Mouse (Mus musculus) liver, embryonic 14.5 days (tissue): ENCODE results near the gene Lefty2. TPM values are rescaled to one million over a fixed set of nuclear protein-coding genes. Genes with fewer than 3 reads are reported as not detected.
A peak's percentile ranks its signal among the peaks of the same experiment; 100 is the strongest.
"Not testable (repeated sequence)": the region's sequence is repeated elsewhere in the genome, so short reads cannot be mapped to it uniquely, and the experiment has no call there.

Experiments
- ATAC-seq: fragments of 200-750 bp; cut with Nextera tagmentation; 2 replicates; pipeline ENCODE4 v1.8.0; 2017; ENCODE audit warnings: moderate number of reproducible peaks, mild to moderate bottlenecking, moderate library complexity; ENCODE audit not compliant: insufficient read depth
- DNase-seq, 3 experiments: peaks; one replicate each; pipeline ENCODE4 v3.0.0-alpha.2; 2012 to 2013; ENCODE audit warnings: low read depth in 3 of 3, low spot score in 3 of 3
- H3K27ac ChIP-seq: fragments of 300-500 bp; sonication (generic); 2 replicates; pipeline ENCODE4 v1.5.1; 2014; ENCODE audit warnings: moderate library complexity, mild to moderate bottlenecking, control low read depth, inconsistent platforms
- H3K27me3 ChIP-seq: fragments of 300-500 bp; sonication (generic); 2 replicates; pipeline ENCODE4 v1.6.1; 2014; ENCODE audit warnings: mild to moderate bottlenecking, low read length, moderate library complexity; ENCODE audit not compliant: control insufficient read depth, insufficient read depth
- H3K36me3 ChIP-seq: fragments of 300-500 bp; sonication (generic); replicated peaks from 2 replicates; pipeline ENCODE4 v1.6.1; 2014; ENCODE audit warnings: low read depth; ENCODE audit not compliant: control insufficient read depth, insufficient read depth
- H3K4me1 ChIP-seq, 2 experiments: fragments of 200-500 bp in 1 of 2; fragments of 300-500 bp in 1 of 2; sonication (generic) in 1 of 2; replicated peaks; 2 replicates each; pipeline ENCODE4 v1.6.1; 2012 to 2014; ENCODE audit warnings: antibody characterized with exemption in 1 of 2, inconsistent platforms in 1 of 2, low read length in 1 of 2; ENCODE audit not compliant: control insufficient read depth in 2 of 2, insufficient read depth in 2 of 2
- H3K4me2 ChIP-seq: fragments of 300-500 bp; sonication (generic); 2 replicates; pipeline ENCODE4 v1.6.1; 2014; ENCODE audit warnings: low read depth, mild to moderate bottlenecking, control low read depth, moderate library complexity
- H3K4me3 ChIP-seq, 2 experiments: fragments of 200-500 bp in 1 of 2; fragments of 300-500 bp in 1 of 2; sonication (generic) in 1 of 2; 2 replicates each; pipeline ENCODE4 v1.5.1; 2012 to 2014; ENCODE audit warnings: low read depth in 2 of 2, low read length in 2 of 2, mild to moderate bottlenecking in 2 of 2, control low read depth in 1 of 2, inconsistent platforms in 1 of 2, moderate library complexity in 1 of 2; ENCODE audit not compliant: insufficient read depth in 1 of 2
- H3K9ac ChIP-seq: fragments of 300-500 bp; sonication (generic); replicated peaks from 2 replicates; pipeline ENCODE4 v1.6.1; 2014; ENCODE audit warnings: mild to moderate bottlenecking, control low read depth, moderate library complexity
- H3K9me3 ChIP-seq: fragments of 300-500 bp; sonication (generic); 2 replicates; pipeline ENCODE4 v1.6.1; 2016; ENCODE audit warnings: low read length, mixed read lengths; ENCODE audit not compliant: control insufficient read depth
- CTCF ChIP-seq: IDR thresholded peaks from 2 replicates; pipeline ENCODE4 v1.5.1; 2016; ENCODE audit warnings: antibody characterized with exemption, low read depth, control low read depth
- EP300 ChIP-seq: IDR thresholded peaks from 2 replicates; pipeline ENCODE4 v1.6.1; 2016; ENCODE audit warnings: antibody characterized with exemption, low read depth
- WGBS: fragments of 180-500 bp; shearing (Covaris S2); extraction: QIAGEN DNeasy Blood & Tissue Kit; methylation state at CpG from one replicate; pipeline ENCODE4 v1.1.7; 2014; ENCODE audit not compliant: insufficient replicate concordance; 5-methylcytosine and 5-hydroxymethylcytosine counted together
- polyA plus RNA-seq, 2 experiments: library from polyadenylated mRNA; depleted of rRNA in 1 of 2; stranded (reverse) in 1 of 2; unstranded in 1 of 2; fragments of >200 nt; fragmentation: Nextera tagmentation in 1 of 2; extraction: Ambion mirVana in 1 of 2; gene quantifications; 2 replicates each; pipeline versions ENCODE4 v1.2.1 to v1.2.3; 2012 to 2014

Lefty2 gene
- polyA plus RNA-seq, 2 experiments = not detected

DNA sequence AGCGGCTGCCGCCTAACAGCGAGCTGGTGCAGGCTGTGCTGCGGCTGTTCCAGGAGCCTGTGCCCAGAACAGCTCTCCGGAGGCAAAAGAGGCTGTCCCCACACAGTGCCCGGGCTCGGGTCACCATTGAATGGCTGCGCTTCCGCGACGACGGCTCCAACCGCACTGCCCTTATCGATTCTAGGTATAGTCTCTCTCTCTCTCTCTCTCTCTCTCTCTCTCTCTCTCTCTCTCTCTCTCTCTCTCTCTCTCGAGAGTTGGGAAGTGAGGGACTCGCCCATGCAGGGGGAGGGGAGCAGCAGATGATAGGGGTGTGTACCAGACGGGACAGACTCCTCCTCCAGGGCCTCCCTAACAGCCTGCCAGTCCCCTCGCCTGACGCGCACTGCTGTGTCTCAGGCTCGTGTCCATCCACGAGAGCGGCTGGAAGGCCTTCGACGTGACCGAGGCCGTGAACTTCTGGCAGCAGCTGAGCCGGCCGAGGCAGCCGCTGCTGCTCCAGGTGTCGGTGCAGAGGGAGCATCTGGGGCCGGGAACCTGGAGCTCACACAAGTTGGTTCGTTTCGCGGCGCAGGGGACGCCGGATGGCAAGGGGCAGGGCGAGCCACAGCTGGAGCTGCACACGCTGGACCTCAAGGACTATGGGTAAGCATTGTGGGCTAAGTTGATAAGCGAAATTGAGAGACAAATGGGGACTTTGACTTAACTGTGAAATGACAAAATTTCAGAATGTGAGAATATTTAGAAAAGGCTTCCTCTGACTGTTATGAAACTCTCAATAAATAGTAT, 43.9 kb downstream of the Lefty2 start:
- H3K9me3 ChIP-seq, H3K27me3 ChIP-seq, H3K36me3 ChIP-seq: not testable (repeated sequence)
- Histone ChIP-seq H3K4me2 (peak overlapping the region; percentile 77), H3K4me3 (peak overlapping the region; percentile 44 to 58), H3K27ac (peak overlapping the region; percentile 37), H3K4me1 (peaks cover 16 to 29% of the 10 kb centered on the region in 2 experiments), H3K9ac (peak overlapping the region; percentile 70)
- DNase-seq = peak; percentile 60 to 73 (median 70)
- ATAC-seq = peak; percentile 98
- WGBS = under 1% methylated on average over 32 of the region's 41 CpGs
- TF ChIP-seq EP300 = peak; percentile 32; the same call in 1 of the 2 replicates

DNA sequence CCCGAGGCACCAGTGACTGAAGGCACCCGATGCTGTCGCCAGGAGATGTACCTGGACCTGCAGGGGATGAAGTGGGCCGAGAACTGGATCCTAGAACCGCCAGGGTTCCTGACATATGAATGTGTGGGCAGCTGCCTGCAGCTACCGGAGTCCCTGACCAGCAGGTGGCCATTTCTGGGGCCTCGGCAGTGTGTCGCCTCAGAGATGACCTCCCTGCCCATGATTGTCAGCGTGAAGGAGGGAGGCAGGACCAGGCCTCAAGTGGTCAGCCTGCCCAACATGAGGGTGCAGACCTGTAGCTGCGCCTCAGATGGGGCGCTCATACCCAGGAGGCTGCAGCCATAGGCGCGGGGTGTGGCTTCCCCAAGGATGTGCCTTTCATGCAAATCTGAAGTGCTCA, 44.7 kb downstream of the Lefty2 start:
- not testable (repeated sequence) for ATAC-seq, H3K9me3 ChIP-seq, H3K27me3 ChIP-seq, DNase-seq, H3K36me3 ChIP-seq
- Histone ChIP-seq H3K4me1 (peaks cover 16 to 29% of the 10 kb centered on the region in 2 experiments), H3K4me2 (peak overlapping the region; percentile 77), H3K4me3 (peak overlapping the region in 1 of 2 experiments; percentile 58; a peak in 2 of 4 replicates), H3K27ac (peak overlapping the region; percentile 37; the same call in 1 of the 2 replicates), H3K9ac (peak overlapping the region; percentile 70; the same call in 1 of the 2 replicates)
- WGBS = 69% methylated on average over 13 of the region's 13 CpGs
- peak; percentile 29; the same call in 1 of the 2 replicates for TF ChIP-seq CTCF

DNA sequence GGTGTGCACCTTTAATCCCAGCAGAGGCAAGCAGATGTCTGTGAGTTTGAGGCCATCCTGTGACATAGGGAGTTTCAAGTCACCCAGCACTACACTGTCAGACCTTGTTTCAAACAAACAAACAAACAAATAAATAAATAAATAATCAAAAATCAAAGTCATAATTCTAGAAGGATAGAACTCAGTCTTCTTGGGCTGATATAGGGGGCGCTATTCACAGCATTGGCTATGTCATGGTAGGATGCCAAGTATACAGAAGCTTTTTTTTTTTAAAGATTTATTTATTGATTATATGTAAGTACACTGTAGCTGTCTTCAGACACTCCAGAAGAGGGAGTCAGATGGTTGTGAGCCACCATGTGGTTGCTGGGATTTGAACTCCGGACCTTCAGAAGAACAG, 45.9 kb downstream of the Lefty2 start:
- not testable (repeated sequence) for H3K27ac ChIP-seq, H3K27me3 ChIP-seq, DNase-seq, H3K9ac ChIP-seq, H3K36me3 ChIP-seq, H3K4me2 ChIP-seq, H3K9me3 ChIP-seq, H3K4me3 ChIP-seq, ATAC-seq
- 82% methylated on average over 2 of the region's 2 CpGs for WGBS
- TF ChIP-seq CTCF = peak; percentile 33; the same call in 1 of the 2 replicates
- H3K4me1 ChIP-seq = peaks cover 25 to 36% of the 10 kb centered on the region in 2 experiments

DNA sequence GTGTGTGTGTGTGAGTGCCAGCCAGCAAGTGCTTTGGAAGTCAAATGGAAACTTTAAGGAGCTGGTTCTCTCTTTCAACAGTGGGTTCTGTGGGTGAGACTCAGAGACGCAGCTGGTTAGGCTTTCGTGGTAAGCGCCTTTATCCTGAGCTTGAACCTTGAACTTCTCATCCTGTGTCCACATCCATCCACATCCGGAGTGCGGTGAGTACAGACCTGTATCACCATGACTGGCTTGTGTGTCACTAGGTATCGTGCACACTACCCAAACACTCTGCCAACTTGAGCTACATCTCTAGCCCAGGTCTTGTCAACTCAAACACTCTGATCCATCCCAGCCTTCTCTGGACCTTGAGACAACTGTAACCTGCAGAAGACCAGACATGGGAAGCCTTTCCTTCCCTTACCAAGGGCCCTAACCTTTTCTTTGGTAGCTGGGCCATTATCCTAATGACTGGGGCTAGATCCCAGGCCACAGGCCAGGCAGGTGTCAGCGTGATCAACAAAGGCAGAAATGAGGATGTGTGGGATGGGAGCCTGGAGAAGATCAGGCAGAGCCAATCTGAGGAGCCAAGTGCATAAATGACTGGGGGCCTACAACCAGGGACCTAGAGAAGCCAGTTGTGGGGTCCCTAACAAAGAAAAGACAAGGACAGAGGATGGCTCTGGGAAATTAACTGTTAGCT, 48.0 kb downstream of the Lefty2 start:
- Histone ChIP-seq H3K27me3 (no peaks in the 10 kb centered on the region; the same call in 1 of the 2 replicates), H3K36me3 (no peaks in the 10 kb centered on the region), H3K9ac (peak overlapping the region; percentile 95), H3K4me1 (peaks cover 35 to 47% of the 10 kb centered on the region in 2 experiments), H3K4me2 (peak overlapping the region; percentile 100), H3K9me3 (no peaks in the 10 kb centered on the region), H3K27ac (no peak overlapping the region; the same call in 1 of the 2 replicates), H3K4me3 (peak overlapping the region in 1 of 2 experiments; percentile 98; a peak in 1 of 4 replicates)
- ATAC-seq (no peak), DNase-seq (no peak)
- TF ChIP-seq CTCF (no peak), EP300 (no peak)
- 73% methylated on average over 7 of the region's 7 CpGs for WGBS

DNA sequence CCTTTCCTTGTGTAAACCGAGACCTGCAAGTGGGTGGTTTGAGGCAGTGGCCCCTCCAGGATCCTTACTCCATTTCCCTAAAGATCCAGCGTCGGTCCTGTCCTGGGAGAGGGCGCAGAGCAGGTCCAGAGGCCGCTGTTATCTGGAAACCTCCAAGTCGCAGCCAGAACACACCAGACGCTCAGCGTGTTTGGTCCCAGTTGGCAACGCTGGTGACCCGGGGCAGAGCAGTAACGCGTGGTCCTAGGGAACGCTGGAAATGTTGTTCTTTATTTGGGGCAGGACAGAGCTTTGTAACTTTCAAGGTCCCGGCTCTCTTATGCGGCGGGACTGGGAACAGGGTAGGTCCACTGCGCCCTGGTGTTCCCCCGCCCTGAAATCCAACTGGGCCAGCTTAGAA, 48.8 kb downstream of the Lefty2 start:
- Histone ChIP-seq H3K4me2 (peak overlapping the region; percentile 100), H3K4me3 (peak overlapping the region; percentile 65 to 98), H3K27me3 (no peaks in the 10 kb centered on the region), H3K27ac (peak overlapping the region; percentile 84), H3K4me1 (peaks cover 41 to 48% of the 10 kb centered on the region in 2 experiments), H3K9me3 (no peaks in the 10 kb centered on the region), H3K36me3 (no peaks in the 10 kb centered on the region), H3K9ac (peak overlapping the region; percentile 95)
- ATAC-seq (peak; percentile 7; the same call in 1 of the 2 replicates), DNase-seq (no peak)
- WGBS = 4% methylated on average over 18 of the region's 18 CpGs
- no peak for TF ChIP-seq CTCF
- no peak for TF ChIP-seq EP300
